Mouse (Mus musculus): ENCODE measurements at regions not wholly inside any gene's neighbourhood (a gene's known extent, or its start where the extent isn't known, plus 50 kb on each side); places are given as distances from the start of the nearest gene placed in this dataset.

- DNase-seq (ENCODE audit: low spot score) = no peak
These were observed 844.7 kb upstream of the Car8 start for GRCm38 (mm10) chr4:9083526-9083925.

- DNase-seq (ENCODE audit: low spot score) = peak; percentile 35
These were observed 843.1 kb upstream of the Car8 start for GRCm38 (mm10) chr4:9081701-9082562.

GRCm38 (mm10) chr4:9080821-9081493 lies 842.1 kb upstream of the Car8 start:
- DNase-seq (ENCODE audit: low spot score) = no peak

GRCm38 (mm10) chr4:9079828-9080245 lies 841.0 kb upstream of the Car8 start:
- DNase-seq (ENCODE audit: low spot score) = peak; percentile 46

- no peak for DNase-seq (ENCODE audit: low spot score)
These were observed 835.6 kb upstream of the Car8 start for GRCm38 (mm10) chr4:9074447-9074846.

- DNase-seq (ENCODE audit: low spot score) = no peak
These were observed 835.0 kb upstream of the Car8 start for GRCm38 (mm10) chr4:9073736-9074428.

GRCm38 (mm10) chr4:9072321-9072720 lies 833.5 kb upstream of the Car8 start:
- no peak for DNase-seq (ENCODE audit: low spot score)

- DNase-seq (ENCODE audit: low spot score) = no peak
These were observed 829.0 kb upstream of the Car8 start for GRCm38 (mm10) chr4:9067874-9068273.

- DNase-seq (ENCODE audit: low spot score) = no peak
These were observed 827.4 kb upstream of the Car8 start for GRCm38 (mm10) chr4:9065981-9066815.

GRCm38 (mm10) chr4:9061941-9062340 lies 823.1 kb upstream of the Car8 start:
- no peak for DNase-seq (ENCODE audit: low spot score)

GRCm38 (mm10) chr4:9060221-9060620 lies 821.4 kb upstream of the Car8 start:
- DNase-seq (ENCODE audit: low spot score) = no peak

GRCm38 (mm10) chr4:9057676-9058075 lies 818.8 kb upstream of the Car8 start:
- DNase-seq (ENCODE audit: low spot score) = no peak

- DNase-seq (ENCODE audit: low spot score) = no peak
These were observed 818.3 kb upstream of the Car8 start for GRCm38 (mm10) chr4:9057113-9057512.

GRCm38 (mm10) chr4:9055876-9056275 lies 817.0 kb upstream of the Car8 start:
- DNase-seq (ENCODE audit: low spot score) = no peak

- no peak for DNase-seq (ENCODE audit: low spot score)
These were observed 816.5 kb upstream of the Car8 start for GRCm38 (mm10) chr4:9055266-9055820.

- DNase-seq (ENCODE audit: low spot score) = no peak
These were observed 810.0 kb upstream of the Car8 start for GRCm38 (mm10) chr4:9048817-9049216.

GRCm38 (mm10) chr4:9047151-9047550 lies 808.3 kb upstream of the Car8 start:
- no peak for DNase-seq (ENCODE audit: low spot score)

GRCm38 (mm10) chr4:9046436-9046835 lies 807.6 kb upstream of the Car8 start:
- DNase-seq (ENCODE audit: low spot score) = no peak

- no peak for DNase-seq (ENCODE audit: low spot score)
These were observed 807.2 kb upstream of the Car8 start for GRCm38 (mm10) chr4:9046030-9046429.

- DNase-seq (ENCODE audit: low spot score) = no peak
These were observed 797.2 kb upstream of the Car8 start for GRCm38 (mm10) chr4:9036005-9036404.

GRCm38 (mm10) chr4:9035350-9035749 lies 796.5 kb upstream of the Car8 start:
- DNase-seq (ENCODE audit: low spot score) = no peak

- no peak for DNase-seq (ENCODE audit: low spot score)
These were observed 795.4 kb upstream of the Car8 start for GRCm38 (mm10) chr4:9034280-9034679.

Data from lung, postnatal 25 days (tissue).